Mouse (Mus musculus): ENCODE data around the gene Rilpl1. TPM values are rescaled to one million over a fixed set of nuclear protein-coding genes. Genes with fewer than 3 reads are reported as not detected.
"Not testable (repeated sequence)": the region's sequence is repeated elsewhere in the genome, so short reads cannot be mapped to it uniquely, and the experiment has no call there.

Rilpl1 gene
- polyA plus RNA-seq, 1 experiment: 6.2 TPM

- Histone ChIP-seq H3K4me1 (ENCODE audit: control insufficient read depth, insufficient read depth, low read length) (peaks cover 3% of the 10 kb centered on the region; the same call in 1 of the 2 replicates), H3K27ac (ENCODE audit: control insufficient read depth, insufficient read depth, low read depth, low read length, poor library complexity) (no peak overlapping the region), H3K4me3 (replicated peaks; ENCODE audit: control insufficient read depth, low read depth, low read length) (no peak overlapping the region)
- TF ChIP-seq CTCF (IDR thresholded peaks at IDR 0.05; ENCODE audit: control insufficient read depth, insufficient read depth, low read length) (no peak), POLR2A (IDR thresholded peaks at IDR 0.05; ENCODE audit: borderline replicate concordance, control insufficient read depth, low read depth, low read length) (no peak)
- 82% methylated on average over 4 of the region's 4 CpGs for WGBS
These were observed 26.0 kb downstream of the Rilpl1 start for GRCm38 (mm10) chr5:124505235-124505634.

- Histone ChIP-seq H3K27ac (ENCODE audit: control insufficient read depth, insufficient read depth, low read depth, low read length, poor library complexity) (no peak overlapping the region), H3K4me1 (ENCODE audit: control insufficient read depth, insufficient read depth, low read length) (peaks cover 3% of the 10 kb centered on the region), H3K4me3 (replicated peaks; ENCODE audit: control insufficient read depth, low read depth, low read length) (no peak overlapping the region)
- TF ChIP-seq POLR2A (IDR thresholded peaks at IDR 0.05; ENCODE audit: borderline replicate concordance, control insufficient read depth, low read depth, low read length) (no peak), CTCF (IDR thresholded peaks at IDR 0.05; ENCODE audit: control insufficient read depth, insufficient read depth, low read length) (no peak)
- 86% methylated on average over 14 of the region's 14 CpGs for WGBS
These were observed 27.4 kb downstream of the Rilpl1 start for GRCm38 (mm10) chr5:124503742-124504141.

- Histone ChIP-seq H3K4me3 (replicated peaks; ENCODE audit: control insufficient read depth, low read depth, low read length) (no peak overlapping the region), H3K27ac (ENCODE audit: control insufficient read depth, insufficient read depth, low read depth, low read length, poor library complexity) (no peak overlapping the region), H3K4me1 (ENCODE audit: control insufficient read depth, insufficient read depth, low read length) (peaks cover 8% of the 10 kb centered on the region)
- WGBS: 78% methylated on average over 10 of the region's 10 CpGs
- no peak for TF ChIP-seq POLR2A (IDR thresholded peaks at IDR 0.05; ENCODE audit: borderline replicate concordance, control insufficient read depth, low read depth, low read length)
- TF ChIP-seq CTCF (IDR thresholded peaks at IDR 0.05; ENCODE audit: control insufficient read depth, insufficient read depth, low read length): no peak
These were observed 29.6 kb downstream of the Rilpl1 start for GRCm38 (mm10) chr5:124501541-124501940.

GRCm38 (mm10) chr5:124500573-124500972 is 30.6 kb downstream of the Rilpl1 start:
- H3K27ac ChIP-seq (ENCODE audit: control insufficient read depth, insufficient read depth, low read depth, low read length, poor library complexity): no peak overlapping the region
- H3K4me1 ChIP-seq (ENCODE audit: control insufficient read depth, insufficient read depth, low read length): peaks cover 8% of the 10 kb centered on the region
- no peak for TF ChIP-seq CTCF (IDR thresholded peaks at IDR 0.05; ENCODE audit: control insufficient read depth, insufficient read depth, low read length)
- no peak for TF ChIP-seq POLR2A (IDR thresholded peaks at IDR 0.05; ENCODE audit: borderline replicate concordance, control insufficient read depth, low read depth, low read length)
- WGBS: 80% methylated on average over 3 of the region's 3 CpGs
- H3K4me3 ChIP-seq (replicated peaks; ENCODE audit: control insufficient read depth, low read depth, low read length): no peak overlapping the region

GRCm38 (mm10) chr5:124500037-124500436 is 31.2 kb downstream of the Rilpl1 start:
- H3K4me3 ChIP-seq (replicated peaks; ENCODE audit: control insufficient read depth, low read depth, low read length); H3K27ac ChIP-seq (ENCODE audit: control insufficient read depth, insufficient read depth, low read depth, low read length, poor library complexity); H3K4me1 ChIP-seq (ENCODE audit: control insufficient read depth, insufficient read depth, low read length): not testable (repeated sequence)
- WGBS: 66% methylated on average over 4 of the region's 4 CpGs

GRCm38 (mm10) chr5:124499001-124499400 is 32.2 kb downstream of the Rilpl1 start:
- Histone ChIP-seq H3K4me3 (replicated peaks; ENCODE audit: control insufficient read depth, low read depth, low read length) (no peak overlapping the region), H3K27ac (ENCODE audit: control insufficient read depth, insufficient read depth, low read depth, low read length, poor library complexity) (no peak overlapping the region), H3K4me1 (ENCODE audit: control insufficient read depth, insufficient read depth, low read length) (peaks cover 8% of the 10 kb centered on the region)
- 63% methylated on average over 5 of the region's 5 CpGs for WGBS
- TF ChIP-seq CTCF (IDR thresholded peaks at IDR 0.05; ENCODE audit: control insufficient read depth, insufficient read depth, low read length) (no peak), POLR2A (IDR thresholded peaks at IDR 0.05; ENCODE audit: borderline replicate concordance, control insufficient read depth, low read depth, low read length) (no peak)

GRCm38 (mm10) chr5:124498221-124498876 is 32.8 kb downstream of the Rilpl1 start:
- peaks cover 10% of the 10 kb centered on the region for H3K4me1 ChIP-seq (ENCODE audit: control insufficient read depth, insufficient read depth, low read length)
- H3K27ac ChIP-seq (ENCODE audit: control insufficient read depth, insufficient read depth, low read depth, low read length, poor library complexity): no peak overlapping the region
- H3K4me3 ChIP-seq (replicated peaks; ENCODE audit: control insufficient read depth, low read depth, low read length): no peak overlapping the region
- TF ChIP-seq POLR2A (IDR thresholded peaks at IDR 0.05; ENCODE audit: borderline replicate concordance, control insufficient read depth, low read depth, low read length) (no peak), CTCF (IDR thresholded peaks at IDR 0.05; ENCODE audit: control insufficient read depth, insufficient read depth, low read length) (no peak)
- WGBS: 19% methylated on average over 9 of the region's 9 CpGs

- H3K4me3 ChIP-seq (replicated peaks; ENCODE audit: control insufficient read depth, low read depth, low read length): no peak overlapping the region
- WGBS: 33% methylated on average over 15 of the region's 15 CpGs
- H3K4me1 ChIP-seq (ENCODE audit: control insufficient read depth, insufficient read depth, low read length): peaks cover 13% of the 10 kb centered on the region
- H3K27ac ChIP-seq (ENCODE audit: control insufficient read depth, insufficient read depth, low read depth, low read length, poor library complexity): peak overlapping the region; percentile 60
- TF ChIP-seq POLR2A (IDR thresholded peaks at IDR 0.05; ENCODE audit: borderline replicate concordance, control insufficient read depth, low read depth, low read length) (no peak), CTCF (IDR thresholded peaks at IDR 0.05; ENCODE audit: control insufficient read depth, insufficient read depth, low read length) (no peak)
These were observed 34.3 kb downstream of the Rilpl1 start for GRCm38 (mm10) chr5:124496614-124497514.
